Mouse (Mus musculus): Measurements from ENCODE around the gene Dmpk.

DNA sequence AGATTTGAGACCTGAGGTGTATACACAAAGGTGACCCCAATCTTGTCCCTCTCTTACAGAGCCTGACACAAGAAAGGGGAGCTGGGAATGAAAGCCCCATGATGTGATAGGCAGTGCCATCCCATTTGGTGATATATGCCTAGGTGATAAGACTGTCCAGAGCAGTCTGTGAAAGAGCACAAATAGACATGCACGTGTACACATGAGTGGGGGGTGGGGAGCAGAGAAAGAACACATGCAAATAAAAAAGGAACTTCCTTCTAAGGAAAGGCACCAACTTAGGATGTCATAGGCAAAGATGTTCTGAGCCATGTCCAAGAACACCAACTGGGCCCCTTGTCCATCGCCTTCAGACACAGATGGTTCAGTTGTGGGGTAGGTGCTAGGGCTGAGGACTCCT, 20.8 kb downstream of the Dmpk start:
- TF ChIP-seq CTCF (IDR thresholded peaks at IDR 0.05; ENCODE audit: low read depth) (no peak), EP300 (IDR thresholded peaks at IDR 0.05; ENCODE audit: low read depth) (no peak)

Measured in liver, embryonic 14.5 days (tissue).